Mouse (Mus musculus): ENCODE results near the gene 1700017D01Rik.

- no peak for TF ChIP-seq CTCF (IDR thresholded peaks at IDR 0.05)
- no peak; the same call in 1 of the 2 replicates for TF ChIP-seq EP300 (IDR thresholded peaks at IDR 0.05)
Observed at GRCm38 (mm10) chr19:11119338-11119737, 11.3 kb downstream of the 1700017D01Rik start.
